Mouse (Mus musculus): ENCODE data around the gene Sik3. TPM values are rescaled to one million over a fixed set of nuclear protein-coding genes. Genes with fewer than 3 reads are reported as not detected.

Gene Sik3
- polyA plus RNA-seq, 1 experiment, result 11.7 TPM

DNA sequence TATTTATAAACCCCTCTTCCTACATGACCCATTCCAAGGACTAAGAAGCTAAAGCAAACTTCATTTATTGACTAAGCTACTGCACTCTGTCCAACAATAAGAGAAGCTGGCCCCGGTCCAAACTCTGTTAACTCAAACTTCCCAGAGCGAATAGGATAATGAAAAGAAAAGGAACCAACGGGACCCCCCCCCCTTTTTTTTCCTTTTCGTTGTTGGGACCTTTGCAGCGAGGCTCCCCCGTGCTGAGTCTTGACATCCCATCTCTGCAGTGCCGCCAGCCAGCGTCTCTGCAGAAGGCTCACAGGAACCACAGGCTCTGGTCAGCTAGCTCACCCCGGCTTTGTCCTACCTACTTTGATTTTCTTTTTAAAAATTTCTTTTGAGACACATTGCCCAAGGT lies 3.2 kb downstream of the Sik3 start:
- DNase-seq (ENCODE audit: low read depth), result no peak

DNA sequence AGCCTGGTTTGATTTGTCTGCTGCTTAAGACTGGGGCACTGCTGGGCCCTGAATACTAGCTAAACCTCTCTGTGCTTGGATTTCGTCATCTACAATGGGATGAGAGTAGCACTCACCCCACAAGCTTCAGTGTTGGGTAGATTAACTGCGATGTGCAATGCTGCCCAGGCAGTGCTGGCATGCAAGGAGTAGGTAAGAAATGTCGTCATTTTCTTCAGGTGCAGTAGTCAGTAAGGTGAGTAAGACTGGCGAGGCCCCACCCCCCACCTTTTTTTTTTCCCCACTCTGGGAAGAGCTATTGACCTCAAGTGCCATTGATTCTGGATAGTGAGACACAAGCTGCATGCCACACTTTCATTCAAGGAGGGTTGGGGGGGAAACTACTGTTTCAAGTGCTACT lies 3.8 kb downstream of the Sik3 start:
- no peak for DNase-seq (ENCODE audit: low read depth)

- DNase-seq (ENCODE audit: low read depth), result no peak
Measured at GRCm38 (mm10) chr9:46018316-46018715, 5.7 kb downstream of the Sik3 start.

- no peak for DNase-seq (ENCODE audit: low read depth)
Measured at GRCm38 (mm10) chr9:46019975-46020374, 7.4 kb downstream of the Sik3 start.

GRCm38 (mm10) chr9:46023591-46023990 lies 11.0 kb downstream of the Sik3 start:
- DNase-seq (ENCODE audit: low read depth), result no peak

GRCm38 (mm10) chr9:46026058-46026849 lies 13.6 kb downstream of the Sik3 start:
- no peak for DNase-seq (ENCODE audit: low read depth)

DNA sequence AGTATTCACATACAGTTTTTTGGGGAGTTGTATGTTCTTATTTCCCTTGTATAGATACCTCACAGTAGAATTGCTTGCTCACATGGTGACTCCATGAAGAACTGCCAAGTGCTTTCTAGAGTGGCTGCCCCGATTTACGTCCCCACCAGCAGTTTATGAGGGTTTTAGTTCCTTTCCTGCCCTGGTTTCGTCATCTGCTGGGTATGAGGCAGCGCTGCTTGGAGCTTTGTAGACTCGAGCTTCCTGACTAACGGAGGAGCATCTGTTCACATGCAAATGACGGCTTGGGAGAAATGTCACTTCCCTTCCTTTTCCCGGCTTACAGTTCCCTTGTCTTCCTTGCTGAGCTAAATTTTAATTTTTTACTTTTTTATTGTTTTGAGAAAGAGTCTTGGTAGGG lies 15.4 kb downstream of the Sik3 start:
- DNase-seq (ENCODE audit: low read depth), result no peak

DNA sequence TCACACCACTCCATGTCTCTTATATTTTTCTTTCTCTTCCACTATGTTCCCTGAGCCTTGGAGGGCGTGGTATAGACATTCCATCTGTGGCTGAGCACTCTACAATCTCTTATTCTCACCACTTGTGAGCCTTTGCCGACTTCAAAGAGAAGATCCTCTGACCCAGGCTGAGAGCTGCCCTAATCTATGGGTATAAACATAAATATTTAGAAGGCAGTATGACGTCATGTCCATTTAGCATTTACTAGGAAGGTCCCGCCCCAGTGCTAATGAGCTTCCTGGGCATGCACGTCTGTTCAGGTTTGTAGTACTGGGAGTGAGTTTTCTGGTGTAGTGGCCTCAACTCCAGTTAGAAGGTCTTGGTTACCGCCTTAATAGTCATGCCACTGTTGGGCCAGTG lies 16.9 kb downstream of the Sik3 start:
- no peak for DNase-seq (ENCODE audit: low read depth)

DNA sequence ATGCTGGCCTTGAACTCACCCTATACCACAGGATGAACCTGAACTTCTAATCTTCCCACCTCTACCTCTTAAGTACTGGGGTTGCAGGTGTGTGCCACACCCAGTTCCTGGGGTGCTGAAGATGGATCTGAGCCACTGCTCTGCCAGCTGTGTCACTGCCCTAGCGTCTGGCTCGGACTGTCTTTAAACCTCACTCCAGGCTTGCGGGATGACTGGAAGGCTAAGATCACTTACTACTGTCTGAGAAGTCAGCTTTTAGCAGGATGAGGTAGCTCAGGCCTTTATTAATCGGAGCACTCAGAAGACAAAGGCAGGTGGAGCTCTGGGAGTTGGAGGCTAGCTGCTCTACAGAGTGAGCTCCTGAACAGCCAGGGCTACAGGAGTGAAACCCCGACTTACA lies 17.6 kb downstream of the Sik3 start:
- no peak for DNase-seq (ENCODE audit: low read depth)

DNA sequence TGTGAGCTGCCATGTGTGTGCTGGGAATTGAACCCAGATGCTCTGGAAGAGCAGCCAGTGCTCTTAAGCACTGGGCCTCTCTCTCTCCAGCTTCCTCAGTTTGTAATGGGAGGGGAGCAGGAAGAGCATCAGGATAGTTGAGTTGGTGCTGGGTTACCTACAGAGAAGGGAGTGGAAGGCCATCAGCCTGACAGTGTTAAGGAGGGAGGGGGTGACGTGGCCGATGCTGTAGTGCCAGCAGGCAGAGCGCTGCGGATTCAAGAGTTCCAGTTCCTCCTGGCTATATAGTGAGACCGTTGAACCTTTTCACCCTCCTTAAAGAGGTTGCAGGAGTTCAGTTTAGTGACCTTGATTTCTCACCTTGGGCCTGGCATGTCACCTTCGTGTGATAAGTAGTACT lies 18.3 kb downstream of the Sik3 start:
- DNase-seq (ENCODE audit: low read depth), result no peak

DNA sequence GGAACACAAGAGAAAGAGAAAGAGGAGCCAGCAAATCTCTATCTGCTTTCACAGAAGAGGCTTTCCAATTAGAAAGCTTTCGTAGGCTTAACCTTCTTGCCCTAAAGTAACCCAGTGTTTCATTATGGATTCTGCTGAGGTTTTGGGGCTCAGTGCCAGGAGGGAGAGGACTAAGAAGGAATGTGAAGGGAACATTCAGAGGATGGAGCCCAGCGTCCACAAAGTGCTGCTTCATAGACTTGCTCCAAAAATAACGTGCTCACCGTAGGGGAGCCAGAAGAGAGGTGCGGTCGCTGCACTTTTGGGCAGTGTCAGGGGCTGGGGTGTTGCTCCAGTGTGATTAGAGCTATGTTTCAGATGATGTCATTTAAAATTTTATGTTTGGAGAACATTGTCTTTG lies 19.6 kb downstream of the Sik3 start:
- no peak for DNase-seq (ENCODE audit: low read depth)

DNA sequence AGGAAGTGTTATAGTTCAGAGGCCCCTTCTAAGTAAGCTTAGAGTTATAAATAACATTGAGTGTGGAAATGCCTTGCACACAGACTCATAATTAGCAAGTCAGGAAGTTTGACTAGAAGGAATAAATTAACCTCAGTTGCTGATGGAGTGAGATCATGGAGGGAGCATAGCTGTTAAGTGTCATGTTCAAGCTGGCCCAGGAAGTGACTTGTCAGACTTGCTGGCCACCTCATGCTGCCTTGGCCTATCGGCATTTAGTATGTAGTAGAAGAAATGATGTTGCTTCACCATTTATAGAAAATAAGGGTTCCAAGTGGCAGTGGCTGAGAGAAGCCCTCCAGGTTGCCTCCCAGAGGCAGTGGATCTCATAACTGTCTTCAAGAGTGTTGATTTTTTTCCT lies 20.4 kb downstream of the Sik3 start:
- DNase-seq (ENCODE audit: low read depth), result no peak

GRCm38 (mm10) chr9:46033862-46034261 lies 21.2 kb downstream of the Sik3 start:
- DNase-seq (ENCODE audit: low read depth), result no peak

- no peak for DNase-seq (ENCODE audit: low read depth)
Measured at GRCm38 (mm10) chr9:46035290-46035871, 22.8 kb downstream of the Sik3 start.

DNA sequence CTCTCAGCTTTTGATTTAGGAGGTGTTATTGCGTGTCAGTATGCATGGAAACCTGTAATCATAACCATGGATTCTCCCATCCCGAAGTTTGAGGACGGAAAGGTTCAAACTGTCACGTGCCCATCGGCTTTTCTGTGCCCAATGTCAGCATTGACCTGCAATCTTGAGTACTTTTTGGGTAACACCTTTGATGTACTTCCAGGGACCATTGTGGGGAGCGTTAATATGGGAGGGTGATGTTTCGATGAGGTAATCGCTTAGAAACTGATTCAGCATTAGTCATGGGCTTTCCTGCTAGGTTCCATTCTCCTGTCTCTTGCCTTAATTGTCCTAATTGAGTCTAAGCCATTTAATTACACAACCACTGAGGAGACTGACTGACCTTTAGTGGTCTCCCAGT lies 24.3 kb downstream of the Sik3 start:
- no peak for DNase-seq (ENCODE audit: low read depth)

GRCm38 (mm10) chr9:46038786-46039185 lies 26.2 kb downstream of the Sik3 start:
- no peak for DNase-seq (ENCODE audit: low read depth)

- no peak for DNase-seq (ENCODE audit: low read depth)
Measured at GRCm38 (mm10) chr9:46041186-46041585, 28.6 kb downstream of the Sik3 start.

DNA sequence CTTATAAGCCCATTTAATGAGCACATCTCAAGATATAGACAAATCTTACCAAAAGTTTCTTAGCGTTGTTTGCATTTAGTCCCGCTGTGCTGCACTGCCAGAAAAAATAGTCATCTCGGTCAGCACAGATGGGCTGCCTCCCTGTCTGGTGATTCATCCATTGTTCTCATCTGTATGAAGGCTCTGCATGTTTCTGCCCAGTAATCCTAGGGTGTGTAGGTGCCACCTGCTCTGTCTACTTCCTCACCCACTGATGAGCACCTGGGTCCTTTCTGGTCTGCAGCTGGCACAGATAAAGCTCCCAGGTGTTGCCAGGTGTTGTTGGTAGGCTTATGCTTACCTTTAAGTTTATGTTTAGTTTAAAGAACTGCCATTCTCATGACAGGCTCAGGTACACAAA lies 29.8 kb downstream of the Sik3 start:
- DNase-seq (ENCODE audit: low read depth), result no peak

- no peak for DNase-seq (ENCODE audit: low read depth)
Measured at GRCm38 (mm10) chr9:46043626-46044025, 31.0 kb downstream of the Sik3 start.

DNA sequence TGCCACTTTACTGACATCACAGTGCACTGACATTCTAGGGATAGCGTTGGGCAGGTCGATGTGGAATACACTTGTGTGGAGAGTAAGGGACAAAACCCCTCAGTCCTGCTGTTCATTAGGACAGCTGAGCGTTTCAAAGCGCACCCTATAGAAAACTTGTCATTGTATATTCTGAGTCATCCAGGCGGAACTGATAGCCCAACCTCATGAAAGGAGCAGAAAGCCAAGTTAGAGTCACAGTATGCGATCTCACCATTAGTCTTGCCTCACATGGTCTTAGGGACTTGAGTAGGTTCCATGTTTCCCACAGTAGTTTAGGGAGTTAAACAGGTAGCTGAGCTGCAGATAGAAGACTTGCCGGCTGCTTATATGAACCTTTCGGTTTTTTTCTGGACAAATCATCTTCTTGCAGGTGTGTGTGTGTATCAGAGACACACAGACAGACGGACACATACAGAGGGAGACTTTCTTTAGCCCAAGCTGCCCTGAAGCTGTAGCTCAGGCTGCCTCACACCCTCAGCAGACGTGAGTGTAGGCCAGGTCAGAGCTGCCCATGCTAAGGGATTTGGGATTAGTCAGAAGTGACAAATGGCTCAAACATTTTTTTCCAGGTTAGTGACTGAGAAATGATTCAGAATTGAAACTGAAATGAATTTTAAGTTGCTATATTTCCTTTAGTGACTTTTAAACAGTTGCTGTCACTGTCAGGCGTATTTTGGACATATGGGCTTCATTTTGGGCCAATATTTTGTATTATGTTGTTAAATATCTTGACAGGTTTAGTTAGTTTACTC lies 34.3 kb downstream of the Sik3 start:
- DNase-seq (ENCODE audit: low read depth), result no peak

DNA sequence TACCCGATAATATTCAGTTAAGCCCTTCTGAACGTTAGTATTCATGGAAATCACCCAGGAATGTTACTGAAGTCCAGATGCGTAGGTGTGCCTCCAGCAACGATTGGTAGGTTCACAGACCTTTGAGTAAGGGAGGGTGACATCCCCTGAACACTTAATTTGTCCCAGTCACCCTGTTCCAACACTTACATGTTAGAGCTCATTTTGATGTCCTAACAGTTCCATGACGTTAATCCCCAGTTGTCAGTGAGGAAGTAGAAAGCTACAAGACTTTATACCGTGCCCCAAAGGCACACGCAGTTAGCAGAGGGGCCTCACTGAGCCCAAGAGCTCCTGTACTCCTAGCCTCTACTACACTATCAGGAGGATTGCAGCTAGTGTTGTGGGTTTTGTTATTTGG lies 36.9 kb downstream of the Sik3 start:
- no peak for DNase-seq (ENCODE audit: low read depth)

DNA sequence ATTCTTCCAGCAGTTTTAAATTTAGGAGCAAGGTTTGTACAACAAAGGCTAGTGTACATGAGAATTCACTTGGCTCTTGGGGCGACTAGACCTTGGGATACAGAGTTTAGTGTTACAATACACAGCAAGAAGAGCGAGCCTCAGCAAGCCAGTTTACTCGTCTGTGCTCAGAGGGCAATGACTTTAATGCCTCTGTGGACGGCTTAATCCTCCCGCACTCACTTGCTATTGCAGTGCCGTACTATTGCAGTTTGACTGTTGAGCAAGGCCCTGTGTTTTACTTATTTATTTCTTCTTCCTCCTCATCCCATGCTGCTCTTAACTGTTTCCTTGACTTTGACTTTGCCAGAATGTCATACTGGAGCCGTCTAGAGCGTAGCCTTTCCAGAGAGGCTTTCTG lies 37.6 kb downstream of the Sik3 start:
- peak; percentile 85 for DNase-seq (ENCODE audit: low read depth)

Measured in gonadal fat pad, adult 2 months (tissue).